Mouse (Mus musculus): ENCODE results near the gene Amotl2. TPM values are rescaled to one million over a fixed set of nuclear protein-coding genes. Genes with fewer than 3 reads are reported as not detected.

Gene Amotl2
- polyA plus RNA-seq (2014; fragmentation: Nextera tagmentation; extraction: Ambion mirVana): 70.6 and 76.7 TPM in 2 replicates

- Histone ChIP-seq H3K9me3 (ENCODE audit: control insufficient read depth, low read length) (no peaks in the 10 kb centered on the region), H3K4me1 (ENCODE audit: control insufficient read depth, insufficient read depth, low read length) (peaks cover 38% of the 10 kb centered on the region), H3K27ac (ENCODE audit: low read depth, low read length) (peak within 1 kb of the TSS; percentile 98), H3K9ac (ENCODE audit: low read length) (peak within 1 kb of the TSS; percentile 99), H3K27me3 (ENCODE audit: control insufficient read depth, insufficient read depth, low read length) (no peaks in the 10 kb centered on the region), H3K36me3 (ENCODE audit: control insufficient read depth, insufficient read depth, low read length) (peaks cover 7% of the 10 kb centered on the region), H3K4me2 (ENCODE audit: low read depth) (peak within 1 kb of the TSS; percentile 56), H3K4me3 (ENCODE audit: low read depth, low read length) (peak within 1 kb of the TSS; percentile 84)
- ATAC-seq (ENCODE audit: insufficient read depth, low FRiP score, low TSS enrichment) (no peak), DNase-seq (ENCODE audit: low spot score) (no peak)
- 3% methylated on average over 22 of the region's 22 CpGs for WGBS
These were observed at the start of gene Amotl2 for GRCm38 (mm10) chr9:102716481-102717163. Gene Amotl2, plus strand, starts transcription at chr9:102716672.

DNA sequence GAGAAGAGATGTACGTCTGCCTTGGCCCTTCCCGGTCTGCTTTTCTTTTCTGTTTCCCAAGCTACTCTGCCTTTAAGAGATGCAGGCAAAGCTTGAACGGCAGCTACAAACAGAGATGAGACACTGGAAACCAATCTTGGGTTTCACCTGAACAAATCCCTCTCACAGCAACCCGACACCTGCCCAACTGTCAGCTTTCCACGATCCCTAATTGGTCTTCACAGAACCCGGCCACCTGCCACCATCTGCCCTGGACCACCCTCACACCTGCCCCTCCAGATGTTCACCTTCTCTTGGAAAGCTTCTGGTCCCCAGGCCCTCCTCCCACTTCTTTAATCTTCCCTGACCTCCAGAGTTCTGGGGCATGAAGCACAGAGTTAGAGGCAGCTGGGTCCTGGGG, 48.4 kb upstream of the Amotl2 start:
- Histone ChIP-seq H3K36me3 (ENCODE audit: control insufficient read depth, insufficient read depth, low read length) (no peaks in the 10 kb centered on the region), H3K9ac (ENCODE audit: low read length) (no peak overlapping the region), H3K4me2 (ENCODE audit: low read depth) (no peak overlapping the region), H3K27me3 (ENCODE audit: control insufficient read depth, insufficient read depth, low read length) (no peaks in the 10 kb centered on the region), H3K4me3 (ENCODE audit: low read depth, low read length) (no peak overlapping the region), H3K9me3 (ENCODE audit: control insufficient read depth, low read length) (no peaks in the 10 kb centered on the region), H3K4me1 (ENCODE audit: control insufficient read depth, insufficient read depth, low read length) (peaks cover 10% of the 10 kb centered on the region), H3K27ac (ENCODE audit: low read depth, low read length) (no peak overlapping the region)
- 36% methylated on average over 6 of the region's 6 CpGs for WGBS
- ATAC-seq (ENCODE audit: insufficient read depth, low FRiP score, low TSS enrichment): no peak
- DNase-seq (ENCODE audit: low spot score): no peak

- no peak overlapping the region for H3K4me2 ChIP-seq (ENCODE audit: low read depth)
- no peak overlapping the region for H3K4me3 ChIP-seq (ENCODE audit: low read depth, low read length)
- DNase-seq (ENCODE audit: low spot score): no peak
- H3K27ac ChIP-seq (ENCODE audit: low read depth, low read length): no peak overlapping the region
- 89% methylated on average over 12 of the region's 12 CpGs for WGBS
- H3K4me1 ChIP-seq (ENCODE audit: control insufficient read depth, insufficient read depth, low read length): peaks cover 10% of the 10 kb centered on the region
- H3K36me3 ChIP-seq (ENCODE audit: control insufficient read depth, insufficient read depth, low read length): no peaks in the 10 kb centered on the region
- no peak for ATAC-seq (ENCODE audit: insufficient read depth, low FRiP score, low TSS enrichment)
- H3K27me3 ChIP-seq (ENCODE audit: control insufficient read depth, insufficient read depth, low read length): no peaks in the 10 kb centered on the region
- H3K9me3 ChIP-seq (ENCODE audit: control insufficient read depth, low read length): no peaks in the 10 kb centered on the region
- H3K9ac ChIP-seq (ENCODE audit: low read length): no peak overlapping the region
These were observed 47.6 kb upstream of the Amotl2 start for GRCm38 (mm10) chr9:102668906-102669305.

GRCm38 (mm10) chr9:102673381-102673780, 43.1 kb upstream of the Amotl2 start:
- Histone ChIP-seq H3K9ac (ENCODE audit: low read length) (no peak overlapping the region), H3K36me3 (ENCODE audit: control insufficient read depth, insufficient read depth, low read length) (no peaks in the 10 kb centered on the region), H3K4me2 (ENCODE audit: low read depth) (no peak overlapping the region), H3K4me3 (ENCODE audit: low read depth, low read length) (no peak overlapping the region), H3K9me3 (ENCODE audit: control insufficient read depth, low read length) (no peaks in the 10 kb centered on the region), H3K27ac (ENCODE audit: low read depth, low read length) (no peak overlapping the region), H3K4me1 (ENCODE audit: control insufficient read depth, insufficient read depth, low read length) (peaks cover 10% of the 10 kb centered on the region), H3K27me3 (ENCODE audit: control insufficient read depth, insufficient read depth, low read length) (no peaks in the 10 kb centered on the region)
- DNase-seq (ENCODE audit: low spot score) (no peak), ATAC-seq (ENCODE audit: insufficient read depth, low FRiP score, low TSS enrichment) (no peak)
- WGBS: 72% methylated on average over 7 of the region's 7 CpGs

DNA sequence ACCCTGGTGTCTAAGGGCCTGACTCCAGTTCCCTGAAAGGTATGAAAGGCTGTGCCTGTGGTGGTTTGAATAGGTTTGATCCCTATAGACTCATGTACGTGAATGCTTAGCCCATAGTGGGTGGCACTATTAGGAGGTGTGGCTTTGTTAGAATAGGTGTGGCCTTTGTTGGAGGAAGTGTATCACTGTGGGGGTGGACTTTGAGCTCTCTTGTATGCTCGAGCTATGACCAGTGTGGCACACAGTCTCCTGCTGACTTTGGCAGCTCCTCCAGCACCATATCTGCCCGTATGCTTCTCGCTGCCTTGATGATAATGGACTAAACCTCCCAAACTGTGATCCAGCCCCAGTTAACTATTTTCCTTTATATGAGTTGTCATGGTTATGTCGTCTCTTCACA, 40.5 kb upstream of the Amotl2 start:
- Histone ChIP-seq H3K9ac (ENCODE audit: low read length) (no peak overlapping the region), H3K27ac (ENCODE audit: low read depth, low read length) (no peak overlapping the region), H3K4me2 (ENCODE audit: low read depth) (no peak overlapping the region), H3K27me3 (ENCODE audit: control insufficient read depth, insufficient read depth, low read length) (no peaks in the 10 kb centered on the region), H3K4me3 (ENCODE audit: low read depth, low read length) (no peak overlapping the region), H3K4me1 (ENCODE audit: control insufficient read depth, insufficient read depth, low read length) (peaks cover 10% of the 10 kb centered on the region), H3K9me3 (ENCODE audit: control insufficient read depth, low read length) (no peaks in the 10 kb centered on the region), H3K36me3 (ENCODE audit: control insufficient read depth, insufficient read depth, low read length) (no peaks in the 10 kb centered on the region)
- 75% methylated on average over 5 of the region's 5 CpGs for WGBS
- ATAC-seq (ENCODE audit: insufficient read depth, low FRiP score, low TSS enrichment): no peak
- no peak for DNase-seq (ENCODE audit: low spot score)

DNA sequence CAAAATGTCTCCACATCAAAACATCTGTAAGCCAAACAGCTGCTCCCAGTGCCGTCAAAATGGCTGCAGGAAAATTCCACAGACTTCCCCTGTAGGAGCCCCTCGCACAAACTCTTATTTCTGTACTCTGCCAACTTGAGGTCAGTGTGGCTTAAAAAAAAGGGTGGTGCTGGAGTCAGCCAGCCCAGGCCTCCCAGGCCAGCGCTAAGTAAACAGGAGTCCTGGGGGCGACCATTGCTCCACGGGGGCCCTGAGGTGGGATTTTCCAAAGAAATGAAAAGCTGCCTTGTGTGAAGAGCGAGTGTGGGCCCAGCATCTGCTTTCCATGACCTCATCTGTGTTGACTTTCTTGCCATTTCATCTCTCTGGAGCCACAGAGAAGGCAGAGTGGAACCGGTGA, 35.0 kb upstream of the Amotl2 start:
- Histone ChIP-seq H3K27me3 (ENCODE audit: control insufficient read depth, insufficient read depth, low read length) (no peaks in the 10 kb centered on the region), H3K9me3 (ENCODE audit: control insufficient read depth, low read length) (no peaks in the 10 kb centered on the region), H3K4me3 (ENCODE audit: low read depth, low read length) (no peak overlapping the region), H3K4me2 (ENCODE audit: low read depth) (no peak overlapping the region), H3K27ac (ENCODE audit: low read depth, low read length) (no peak overlapping the region), H3K9ac (ENCODE audit: low read length) (no peak overlapping the region), H3K4me1 (ENCODE audit: control insufficient read depth, insufficient read depth, low read length) (no peaks in the 10 kb centered on the region), H3K36me3 (ENCODE audit: control insufficient read depth, insufficient read depth, low read length) (no peaks in the 10 kb centered on the region)
- WGBS: 53% methylated on average over 7 of the region's 7 CpGs
- DNase-seq (ENCODE audit: low spot score) (peak; percentile 27), ATAC-seq (ENCODE audit: insufficient read depth, low FRiP score, low TSS enrichment) (no peak)

- 35% methylated on average over 4 of the region's 4 CpGs for WGBS
- Histone ChIP-seq H3K9ac (ENCODE audit: low read length) (no peak overlapping the region), H3K4me1 (ENCODE audit: control insufficient read depth, insufficient read depth, low read length) (peaks cover 24% of the 10 kb centered on the region)
These were observed 28.5 kb upstream of the Amotl2 start for GRCm38 (mm10) chr9:102687943-102688342.

DNA sequence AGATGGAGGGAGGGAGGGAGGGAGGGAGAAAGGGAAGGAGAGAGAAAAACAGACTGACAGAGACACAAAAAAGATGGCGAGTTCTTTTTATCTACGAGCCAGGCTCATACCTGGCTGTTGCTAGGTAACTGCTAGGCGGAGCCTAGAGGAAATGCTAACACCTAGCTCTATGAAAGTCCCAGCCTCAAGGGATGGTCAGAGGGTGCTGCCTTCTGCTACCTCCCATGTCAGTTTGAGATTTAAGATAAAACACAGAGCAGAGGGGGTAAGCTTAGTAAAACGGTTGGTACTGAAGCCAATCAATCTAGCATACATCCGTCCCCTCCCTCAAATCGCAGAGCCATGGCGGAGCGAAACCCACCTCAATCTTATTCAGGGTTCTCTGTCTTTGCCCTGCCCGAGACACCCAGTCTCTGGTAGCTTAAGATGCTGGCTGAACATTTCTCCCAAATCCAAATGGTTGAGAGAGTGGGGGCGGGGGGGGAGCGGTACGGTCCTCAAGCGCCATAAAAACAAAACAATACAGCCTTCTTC, 27.0 kb upstream of the Amotl2 start:
- 3% methylated on average over 13 of the region's 13 CpGs for WGBS
- peak overlapping the region; percentile 65 for H3K9ac ChIP-seq (ENCODE audit: low read length)
- no peaks in the 10 kb centered on the region for H3K36me3 ChIP-seq (ENCODE audit: control insufficient read depth, insufficient read depth, low read length)
- H3K9me3 ChIP-seq (ENCODE audit: control insufficient read depth, low read length): no peaks in the 10 kb centered on the region
- peak overlapping the region; percentile 40 for H3K4me3 ChIP-seq (ENCODE audit: low read depth, low read length)
- peak overlapping the region; percentile 74 for H3K4me2 ChIP-seq (ENCODE audit: low read depth)
- DNase-seq (ENCODE audit: low spot score): no peak
- H3K4me1 ChIP-seq (ENCODE audit: control insufficient read depth, insufficient read depth, low read length): peaks cover 24% of the 10 kb centered on the region
- H3K27me3 ChIP-seq (ENCODE audit: control insufficient read depth, insufficient read depth, low read length): no peaks in the 10 kb centered on the region
- H3K27ac ChIP-seq (ENCODE audit: low read depth, low read length): peak overlapping the region; percentile 94
- ATAC-seq (ENCODE audit: insufficient read depth, low FRiP score, low TSS enrichment): peak; percentile 31

More at GRCm38 (mm10) chr9:102687943-102688342, 28.5 kb upstream of the Amotl2 start:
- H3K9me3 ChIP-seq (ENCODE audit: control insufficient read depth, low read length): no peaks in the 10 kb centered on the region
- H3K4me3 ChIP-seq (ENCODE audit: low read depth, low read length): no peak overlapping the region
- H3K36me3 ChIP-seq (ENCODE audit: control insufficient read depth, insufficient read depth, low read length): no peaks in the 10 kb centered on the region
- H3K27ac ChIP-seq (ENCODE audit: low read depth, low read length): no peak overlapping the region
- no peak overlapping the region for H3K4me2 ChIP-seq (ENCODE audit: low read depth)
- no peaks in the 10 kb centered on the region for H3K27me3 ChIP-seq (ENCODE audit: control insufficient read depth, insufficient read depth, low read length)
- no peak for ATAC-seq (ENCODE audit: insufficient read depth, low FRiP score, low TSS enrichment)
- DNase-seq (ENCODE audit: low spot score): no peak

Measured in neural tube, embryonic 11.5 days (tissue).